Mouse (Mus musculus) v-Abl transformed pro-B cells (cell line): Measurements from ENCODE around the gene Aig1.

Experiments used
- in situ Hi-C, 2 experiments: fragments of 400-800 bp; cut with MboI; formaldehyde crosslinking; loops; one replicate each; pipeline ENCODE4 v1.15.1; 2025; ENCODE audit not compliant: unreplicated experiment in 2 of 2

The Aig1 gene

DNA sequence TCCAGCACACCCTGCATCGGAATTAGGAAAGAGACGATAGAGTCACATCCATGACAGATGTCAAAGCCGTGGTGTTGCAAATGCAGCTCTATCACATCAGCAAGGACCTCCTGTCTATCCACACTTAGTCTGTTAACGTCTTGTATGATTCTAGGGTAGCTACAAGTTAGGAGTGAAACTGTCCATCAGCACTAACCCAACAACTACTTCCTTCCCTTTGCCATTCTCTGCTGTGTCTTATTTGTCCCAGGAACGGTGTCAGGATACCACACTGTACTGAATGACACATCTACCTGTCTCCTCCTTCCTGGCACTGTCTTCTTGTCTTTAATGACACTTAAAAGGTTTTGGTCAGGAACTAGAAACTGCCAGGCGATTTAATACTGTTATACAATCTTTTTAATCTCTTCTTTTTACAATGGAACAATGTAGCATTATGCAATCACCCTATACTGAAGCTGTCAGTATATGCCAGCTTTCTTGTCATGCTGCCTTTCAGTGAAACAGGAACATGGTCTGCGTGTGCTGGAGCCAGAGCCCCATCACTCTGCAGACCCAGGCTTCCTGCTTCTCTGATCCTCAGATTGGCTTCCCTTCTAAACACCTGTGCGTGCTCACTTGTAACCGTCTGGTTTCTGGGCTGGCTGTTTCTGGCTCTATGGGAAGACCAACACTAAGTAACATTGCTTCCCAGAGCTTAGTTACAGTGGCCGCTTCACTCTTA lies 214.9 kb downstream of the Aig1 start:
- in situ Hi-C loops, result no loop called here

DNA sequence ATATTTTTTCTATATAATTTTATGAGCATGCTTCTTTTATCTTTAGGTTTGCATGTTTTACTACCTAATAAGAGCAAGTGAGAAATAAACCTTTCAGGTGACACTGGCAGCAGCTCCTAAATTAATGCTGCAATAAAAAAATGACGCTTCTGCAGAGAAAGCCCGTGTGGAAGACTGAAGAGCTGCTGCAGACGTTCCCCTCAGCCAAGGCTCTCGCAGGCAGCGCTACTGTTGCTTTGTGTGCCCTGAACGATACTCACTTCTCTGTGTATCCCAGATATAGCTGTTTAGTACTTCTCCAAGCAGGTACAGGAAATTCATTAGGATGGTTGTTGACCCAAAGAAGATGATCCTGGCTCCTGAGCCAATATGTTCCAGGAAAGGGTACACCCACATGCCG lies 215.5 kb downstream of the Aig1 start:
- in situ Hi-C loops, result no loop called here

DNA sequence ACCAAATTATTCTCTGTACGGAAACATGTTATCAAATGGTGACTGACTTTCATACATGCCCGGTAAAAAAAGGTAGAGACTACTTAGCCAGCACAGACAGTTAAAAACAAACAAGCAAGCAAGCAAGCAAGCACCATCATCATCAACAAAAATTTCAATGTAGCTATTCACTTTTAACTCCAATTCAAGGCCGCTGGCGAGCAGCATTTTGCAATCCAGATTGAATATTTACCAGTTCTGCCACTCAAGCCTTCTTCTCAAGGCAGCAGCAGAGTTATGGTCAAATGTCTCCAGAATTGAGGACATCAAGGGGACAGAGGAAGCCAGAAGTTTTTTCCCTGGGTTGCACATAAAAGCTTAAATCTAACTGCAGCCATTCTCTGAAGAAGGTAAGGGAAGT lies 216.7 kb downstream of the Aig1 start:
- in situ Hi-C loops, result no loop called here

DNA sequence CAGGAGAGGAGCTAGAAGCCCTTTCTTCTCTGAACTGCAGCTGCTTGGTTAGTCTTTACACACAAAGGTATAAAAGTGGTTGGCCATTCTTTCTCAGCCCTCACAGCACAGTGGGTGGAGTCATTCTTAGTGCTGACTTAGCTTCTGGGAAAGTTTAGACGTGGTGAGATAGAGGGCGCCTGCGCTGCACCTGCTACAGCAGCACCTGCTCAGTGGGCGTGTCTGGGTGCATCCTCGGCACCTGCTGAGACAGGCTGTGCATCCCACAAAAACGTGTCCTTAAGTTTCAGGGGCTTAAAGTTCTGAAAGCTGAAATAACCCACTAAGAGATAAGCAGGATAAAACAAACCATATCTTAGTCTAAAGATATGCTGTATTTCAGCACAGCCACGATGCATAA lies 227.0 kb downstream of the Aig1 start:
- in situ Hi-C loops, result no loop called here

DNA sequence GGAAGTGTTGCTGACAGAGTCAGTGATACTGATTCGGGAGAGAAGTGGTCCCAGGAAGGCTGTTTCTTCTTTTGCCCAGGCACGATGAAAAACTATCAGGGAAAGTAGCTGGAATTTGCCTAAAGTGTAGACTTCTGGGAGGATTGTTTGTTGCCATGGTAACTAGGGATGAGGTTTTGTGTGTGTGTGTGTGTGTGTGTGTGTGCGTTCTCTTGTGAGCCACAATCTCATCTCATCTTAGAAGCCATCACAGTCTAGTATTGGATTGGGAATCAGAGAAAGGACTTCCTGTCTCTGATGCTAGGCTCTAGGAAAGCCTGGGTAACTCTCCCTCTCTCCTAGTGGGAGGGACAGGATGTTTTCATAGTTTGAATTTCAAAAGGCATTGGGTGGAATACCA lies 237.0 kb downstream of the Aig1 start:
- in situ Hi-C loops, result no loop called here

DNA sequence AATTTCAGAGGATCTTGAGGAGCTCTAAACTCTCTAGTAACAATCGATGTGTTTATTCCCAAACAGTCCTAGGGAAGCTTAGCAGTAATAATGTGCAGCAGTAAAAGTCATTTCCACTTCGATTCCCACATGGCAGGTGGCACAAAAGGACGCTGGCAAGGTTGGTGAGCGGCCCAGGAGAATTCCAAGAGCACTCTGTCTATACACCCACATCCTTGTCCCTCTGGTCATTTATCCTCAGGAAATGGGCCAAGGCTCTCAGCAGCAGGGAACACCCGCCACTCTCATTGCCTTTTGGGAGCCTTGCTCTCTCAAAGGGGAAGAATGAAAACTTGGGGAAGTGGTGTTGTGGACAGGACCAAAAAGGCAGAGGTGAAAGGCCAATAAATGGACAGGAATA lies 245.0 kb downstream of the Aig1 start:
- in situ Hi-C loops, result no loop called here

DNA sequence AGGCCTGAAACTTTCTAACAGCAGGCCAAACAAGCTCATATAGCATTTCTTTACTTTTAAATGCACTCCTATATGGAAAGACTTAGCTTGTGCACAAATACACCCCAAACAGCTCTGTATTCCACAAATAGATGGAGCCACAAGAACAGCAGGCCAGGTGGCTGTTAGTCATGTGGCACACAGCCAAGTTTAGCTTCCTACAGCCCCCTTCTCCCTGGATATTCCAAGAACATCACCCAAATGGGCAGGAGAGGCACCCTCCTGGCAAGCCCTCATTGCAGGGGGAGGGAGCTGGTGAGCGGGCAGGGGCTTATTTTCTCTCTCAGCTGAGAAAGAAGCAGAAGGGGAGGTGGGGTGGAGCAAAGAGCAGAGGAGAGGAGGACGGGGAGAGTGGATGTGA lies 267.9 kb downstream of the Aig1 start:
- in situ Hi-C loops, result no loop called here

DNA sequence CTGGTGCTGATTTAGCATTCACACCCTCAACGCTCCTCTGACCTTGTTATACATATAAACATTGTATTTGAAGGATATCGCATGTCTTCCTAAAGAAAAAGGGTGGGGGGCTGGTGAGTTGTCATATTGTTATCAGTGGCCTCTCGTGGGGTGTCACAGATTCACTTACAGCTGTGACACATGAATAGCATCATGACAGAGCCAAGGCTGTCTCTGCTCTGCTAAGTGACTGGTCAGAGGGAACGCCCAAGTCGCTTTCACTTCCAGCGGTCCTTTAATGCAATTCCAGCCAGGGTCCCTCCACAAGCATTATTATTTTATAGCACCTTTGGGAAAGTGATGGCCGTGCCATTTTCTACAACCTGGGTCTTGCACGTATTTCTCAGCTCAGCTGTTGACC lies 271.3 kb downstream of the Aig1 start:
- in situ Hi-C loops, result no loop called here
